Mouse (Mus musculus) midbrain, embryonic 15.5 days (tissue): ENCODE results near the gene Zdhhc18. TPM values are rescaled to one million over a fixed set of nuclear protein-coding genes. Genes with fewer than 3 reads are reported as not detected.

Experiments used
- ATAC-seq: fragments of 200-750 bp; cut with Nextera tagmentation; replicated peaks from 2 replicates; pipeline ENCODE4 v1.8.0; 2017; ENCODE audit warnings: moderate TSS enrichment
- H3K27ac ChIP-seq: fragments of 300-500 bp; sonication (generic); 2 replicates; pipeline ENCODE4 v1.5.1; 2015; ENCODE audit warnings: mild to moderate bottlenecking, inconsistent platforms
- H3K27me3 ChIP-seq: fragments of 300-500 bp; sonication (generic); replicated peaks from 2 replicates; pipeline ENCODE4 v1.6.1; 2015; ENCODE audit warnings: inconsistent platforms
- H3K36me3 ChIP-seq: fragments of 300-500 bp; sonication (generic); replicated peaks from 2 replicates; pipeline ENCODE4 v1.6.1; 2015; ENCODE audit warnings: inconsistent platforms
- H3K4me1 ChIP-seq: fragments of 300-500 bp; sonication (generic); 2 replicates; pipeline ENCODE4 v1.6.1; 2015; ENCODE audit warnings: inconsistent platforms
- H3K4me2 ChIP-seq: fragments of 300-500 bp; sonication (generic); 2 replicates; pipeline ENCODE4 v1.6.1; 2015; ENCODE audit warnings: inconsistent platforms, mild to moderate bottlenecking, moderate library complexity
- H3K4me3 ChIP-seq: fragments of 300-500 bp; sonication (generic); 2 replicates; pipeline ENCODE4 v1.5.1; 2015; ENCODE audit warnings: mild to moderate bottlenecking, inconsistent platforms
- H3K9ac ChIP-seq: fragments of 300-500 bp; sonication (generic); 2 replicates; pipeline ENCODE4 v1.6.1; 2015; ENCODE audit warnings: mild to moderate bottlenecking, inconsistent platforms
- H3K9me3 ChIP-seq: fragments of 300-500 bp; sonication (generic); 2 replicates; pipeline ENCODE4 v1.6.1; 2016; ENCODE audit warnings: inconsistent platforms
- whole genome bisulfite sequencing: fragments of 180-500 bp; shearing (Covaris S2); methylation state at CpG from one replicate; pipeline ENCODE4 v1.1.7; 2015; ENCODE audit warnings: mixed read lengths; 5-methylcytosine and 5-hydroxymethylcytosine counted together
- polyA plus RNA-seq: library from polyadenylated mRNA; unstranded; fragments of >200 nt; fragmentation: Nextera tagmentation; extraction: Ambion mirVana; gene quantifications from 2 replicates; pipeline ENCODE4 v1.2.1, GENCODE M21; 2015

Zdhhc18 gene
- 6.4 and 9.3 TPM in 2 replicates for polyA plus RNA-seq

- H3K4me2 ChIP-seq: peak within 1 kb of the TSS; percentile 28
- H3K9ac ChIP-seq: no peak within 1 kb of the TSS
- no peaks in the 10 kb centered on the region for H3K4me1 ChIP-seq
- H3K27me3 ChIP-seq: no peaks in the 10 kb centered on the region
- H3K9me3 ChIP-seq: no peaks in the 10 kb centered on the region
- WGBS: 39% methylated on average over 7 of the region's 7 CpGs
- H3K36me3 ChIP-seq: no peaks in the 10 kb centered on the region
- H3K4me3 ChIP-seq: peak within 1 kb of the TSS; percentile 14; the same call in 1 of the 2 replicates
- no peak; the same call in 1 of the 2 replicates for ATAC-seq
- peak within 1 kb of the TSS; percentile 6; the same call in 1 of the 2 replicates for H3K27ac ChIP-seq
Measured at GRCm38 (mm10) chr4:133649989-133650699, at the start of gene Zdhhc18. Zdhhc18 (minus strand) TSS chr4:133650154.

- Histone ChIP-seq H3K9ac (no peak overlapping the region), H3K4me1 (no peaks in the 10 kb centered on the region), H3K9me3 (no peaks in the 10 kb centered on the region), H3K36me3 (peaks cover 50% of the 10 kb centered on the region), H3K27ac (no peak overlapping the region), H3K27me3 (no peaks in the 10 kb centered on the region), H3K4me3 (no peak overlapping the region), H3K4me2 (no peak overlapping the region)
- 80% methylated on average over 3 of the region's 3 CpGs for WGBS
- ATAC-seq: no peak
Measured at GRCm38 (mm10) chr4:133695363-133695762, 45.4 kb upstream of the Zdhhc18 start.

GRCm38 (mm10) chr4:133690252-133690651 lies 40.3 kb upstream of the Zdhhc18 start:
- Histone ChIP-seq H3K36me3 (peaks cover 92% of the 10 kb centered on the region), H3K4me2 (no peak overlapping the region), H3K4me3 (no peak overlapping the region), H3K27ac (0 out of 2 replicates have a peak overlapping the region, but pooled peaks have one; percentile 43), H3K27me3 (no peaks in the 10 kb centered on the region), H3K9ac (no peak overlapping the region), H3K9me3 (no peaks in the 10 kb centered on the region), H3K4me1 (peaks cover 8% of the 10 kb centered on the region; the same call in 1 of the 2 replicates)
- WGBS: 57% methylated on average over 5 of the region's 5 CpGs
- ATAC-seq: no peak

GRCm38 (mm10) chr4:133688417-133689067 lies 38.6 kb upstream of the Zdhhc18 start:
- no peaks in the 10 kb centered on the region for H3K9me3 ChIP-seq
- 61% methylated on average over 7 of the region's 7 CpGs for WGBS
- no peak overlapping the region for H3K9ac ChIP-seq
- H3K27ac ChIP-seq: 0 out of 2 replicates have a peak overlapping the region, but pooled peaks have one; percentile 8
- peaks cover 8% of the 10 kb centered on the region; the same call in 1 of the 2 replicates for H3K4me1 ChIP-seq
- no peak for ATAC-seq
- no peak overlapping the region for H3K4me3 ChIP-seq
- H3K27me3 ChIP-seq: no peaks in the 10 kb centered on the region
- no peak overlapping the region for H3K4me2 ChIP-seq
- peaks cover 92% of the 10 kb centered on the region for H3K36me3 ChIP-seq

GRCm38 (mm10) chr4:133687126-133687525 lies 37.2 kb upstream of the Zdhhc18 start:
- H3K9ac ChIP-seq: no peak overlapping the region
- WGBS: 91% methylated on average over 5 of the region's 5 CpGs
- no peak for ATAC-seq
- H3K4me3 ChIP-seq: no peak overlapping the region
- H3K4me2 ChIP-seq: no peak overlapping the region
- H3K36me3 ChIP-seq: peaks cover 92% of the 10 kb centered on the region
- H3K27me3 ChIP-seq: no peaks in the 10 kb centered on the region
- no peak overlapping the region for H3K27ac ChIP-seq
- peaks cover 8% of the 10 kb centered on the region; the same call in 1 of the 2 replicates for H3K4me1 ChIP-seq
- no peaks in the 10 kb centered on the region for H3K9me3 ChIP-seq

- WGBS: 95% methylated on average over 11 of the region's 11 CpGs
- Histone ChIP-seq H3K9me3 (no peaks in the 10 kb centered on the region), H3K4me3 (no peak overlapping the region), H3K4me1 (peaks cover 8% of the 10 kb centered on the region; the same call in 1 of the 2 replicates), H3K9ac (no peak overlapping the region), H3K27me3 (no peaks in the 10 kb centered on the region), H3K4me2 (no peak overlapping the region), H3K36me3 (peaks cover 91% of the 10 kb centered on the region), H3K27ac (no peak overlapping the region)
- no peak for ATAC-seq
Measured at GRCm38 (mm10) chr4:133686512-133686911, 36.6 kb upstream of the Zdhhc18 start.

- Histone ChIP-seq H3K9me3 (no peaks in the 10 kb centered on the region), H3K27ac (no peak overlapping the region), H3K4me2 (no peak overlapping the region), H3K9ac (no peak overlapping the region), H3K36me3 (peaks cover 45% of the 10 kb centered on the region), H3K4me3 (no peak overlapping the region), H3K27me3 (no peaks in the 10 kb centered on the region), H3K4me1 (no peaks in the 10 kb centered on the region)
- WGBS: 86% methylated on average over 14 of the region's 14 CpGs
- no peak for ATAC-seq
Measured at GRCm38 (mm10) chr4:133680206-133680786, 30.3 kb upstream of the Zdhhc18 start.

- H3K4me2 ChIP-seq: no peak overlapping the region
Measured at GRCm38 (mm10) chr4:133679629-133680028, 29.7 kb upstream of the Zdhhc18 start.

GRCm38 (mm10) chr4:133677266-133677665 lies 27.3 kb upstream of the Zdhhc18 start:
- no peaks in the 10 kb centered on the region for H3K9me3 ChIP-seq
- no peak overlapping the region for H3K27ac ChIP-seq
- peaks cover 13% of the 10 kb centered on the region for H3K4me1 ChIP-seq
- no peak overlapping the region for H3K9ac ChIP-seq
- 80% methylated on average over 7 of the region's 7 CpGs for WGBS
- peaks cover 19% of the 10 kb centered on the region for H3K36me3 ChIP-seq
- ATAC-seq: no peak
- H3K4me3 ChIP-seq: no peak overlapping the region
- no peak overlapping the region for H3K4me2 ChIP-seq
- H3K27me3 ChIP-seq: no peaks in the 10 kb centered on the region

More at GRCm38 (mm10) chr4:133679629-133680028, 29.7 kb upstream of the Zdhhc18 start:
- Histone ChIP-seq H3K36me3 (peaks cover 39% of the 10 kb centered on the region), H3K9me3 (no peaks in the 10 kb centered on the region), H3K4me3 (no peak overlapping the region), H3K27ac (no peak overlapping the region), H3K27me3 (no peaks in the 10 kb centered on the region), H3K4me1 (no peaks in the 10 kb centered on the region), H3K9ac (no peak overlapping the region)
- no peak for ATAC-seq
- 91% methylated on average over 7 of the region's 7 CpGs for WGBS

- H3K36me3 ChIP-seq: peaks cover 9% of the 10 kb centered on the region
- H3K9ac ChIP-seq: no peak overlapping the region
- H3K4me3 ChIP-seq: no peak overlapping the region
- ATAC-seq: no peak
- H3K27me3 ChIP-seq: no peaks in the 10 kb centered on the region
- peak overlapping the region; percentile 48 for H3K27ac ChIP-seq
- H3K4me2 ChIP-seq: no peak overlapping the region
- 20% methylated on average over 3 of the region's 3 CpGs for WGBS
- H3K9me3 ChIP-seq: no peaks in the 10 kb centered on the region
- H3K4me1 ChIP-seq: peaks cover 20% of the 10 kb centered on the region
Measured at GRCm38 (mm10) chr4:133676189-133676588, 26.2 kb upstream of the Zdhhc18 start.

GRCm38 (mm10) chr4:133675594-133676016 lies 25.7 kb upstream of the Zdhhc18 start:
- ATAC-seq: no peak
- WGBS: 3% methylated on average over 5 of the region's 5 CpGs

GRCm38 (mm10) chr4:133674331-133674695 lies 24.4 kb upstream of the Zdhhc18 start:
- H3K9me3 ChIP-seq: no peaks in the 10 kb centered on the region
- H3K27ac ChIP-seq: 0 out of 2 replicates have a peak overlapping the region, but pooled peaks have one; percentile 60
- no peak overlapping the region for H3K4me3 ChIP-seq
- ATAC-seq: no peak
- H3K9ac ChIP-seq: no peak overlapping the region
- WGBS: 74% methylated on average over 8 of the region's 8 CpGs
- H3K4me2 ChIP-seq: no peak overlapping the region
- no peaks in the 10 kb centered on the region for H3K27me3 ChIP-seq
- no peaks in the 10 kb centered on the region for H3K36me3 ChIP-seq
- peaks cover 37% of the 10 kb centered on the region for H3K4me1 ChIP-seq

More at GRCm38 (mm10) chr4:133675594-133676016, 25.7 kb upstream of the Zdhhc18 start:
- Histone ChIP-seq H3K4me3 (no peak overlapping the region), H3K36me3 (peaks cover 5% of the 10 kb centered on the region; the same call in 1 of the 2 replicates), H3K4me2 (no peak overlapping the region), H3K4me1 (peaks cover 24% of the 10 kb centered on the region), H3K9ac (no peak overlapping the region), H3K27ac (peak overlapping the region; percentile 48), H3K27me3 (no peaks in the 10 kb centered on the region), H3K9me3 (no peaks in the 10 kb centered on the region)
